Mouse (Mus musculus) c-Kit-positive CD71-positive TER-119-positive erythroid progenitor cells, embryonic 14.5 days (primary cell): ENCODE measurements around the gene Dis3l2.

Experiments used
- DNase-seq: peaks from one replicate; pipeline ENCODE4 v3.0.0-alpha.2; 2013; ENCODE audit warnings: low spot score

Gene Dis3l2

DNA sequence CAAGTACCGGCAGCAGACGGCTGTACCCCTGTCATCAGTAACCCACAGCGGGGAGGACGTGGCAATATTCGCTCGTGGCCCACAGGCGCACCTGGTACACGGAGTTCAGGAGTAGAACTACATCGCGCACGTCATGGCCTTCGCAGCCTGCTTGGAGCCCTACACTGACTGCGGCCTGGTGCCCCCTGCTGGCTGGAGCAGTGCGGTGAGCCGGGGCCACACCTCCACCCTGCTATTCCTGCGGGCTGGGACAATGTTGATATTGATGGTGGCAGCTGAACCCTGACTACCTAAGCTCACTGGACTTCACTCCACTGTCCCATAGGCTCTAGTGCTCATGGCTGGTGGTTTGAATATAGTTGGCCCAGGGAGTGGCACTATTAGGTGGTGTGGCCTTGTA lies 367.1 kb downstream of the Dis3l2 start:
- peak; percentile 10 for DNase-seq

DNA sequence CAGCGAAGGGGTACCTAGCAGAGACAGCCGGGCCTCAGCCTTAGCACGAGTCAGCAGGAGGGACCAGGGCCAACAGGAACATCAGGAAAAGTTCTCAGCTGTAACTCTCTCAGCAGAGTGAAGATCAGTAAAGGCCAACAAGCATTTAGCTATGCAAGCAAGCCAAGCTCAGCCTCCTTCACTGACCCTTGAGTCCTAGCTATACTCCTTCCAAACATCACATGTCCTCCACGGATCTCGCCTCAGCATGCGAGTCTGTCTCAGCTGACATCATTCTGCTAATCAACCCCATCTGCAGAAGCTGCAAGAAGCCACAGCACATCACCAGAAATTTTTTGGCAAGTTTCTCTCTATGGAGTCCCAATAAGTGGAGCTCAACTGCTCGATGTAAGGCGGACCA lies 370.2 kb downstream of the Dis3l2 start:
- DNase-seq: no peak

DNA sequence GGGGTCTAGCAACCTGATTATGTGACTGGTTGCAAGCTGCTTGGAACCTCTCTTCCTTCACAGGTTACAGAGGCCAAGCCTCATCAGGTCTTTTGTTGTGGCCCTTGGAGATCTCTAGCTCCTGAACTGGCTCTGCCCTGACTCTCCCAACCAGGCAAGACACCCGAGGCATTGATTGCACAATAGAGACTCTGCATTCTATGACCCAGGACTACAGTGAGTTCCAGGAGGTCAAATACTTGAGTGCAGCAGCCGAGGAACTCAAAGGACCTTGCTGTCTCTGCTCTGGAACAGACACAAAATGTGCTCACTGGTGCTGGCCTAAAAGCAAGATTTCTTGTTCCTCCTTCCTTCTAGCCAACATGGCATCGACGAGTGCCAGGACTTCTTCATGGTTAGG lies 382.6 kb downstream of the Dis3l2 start:
- DNase-seq: no peak

DNA sequence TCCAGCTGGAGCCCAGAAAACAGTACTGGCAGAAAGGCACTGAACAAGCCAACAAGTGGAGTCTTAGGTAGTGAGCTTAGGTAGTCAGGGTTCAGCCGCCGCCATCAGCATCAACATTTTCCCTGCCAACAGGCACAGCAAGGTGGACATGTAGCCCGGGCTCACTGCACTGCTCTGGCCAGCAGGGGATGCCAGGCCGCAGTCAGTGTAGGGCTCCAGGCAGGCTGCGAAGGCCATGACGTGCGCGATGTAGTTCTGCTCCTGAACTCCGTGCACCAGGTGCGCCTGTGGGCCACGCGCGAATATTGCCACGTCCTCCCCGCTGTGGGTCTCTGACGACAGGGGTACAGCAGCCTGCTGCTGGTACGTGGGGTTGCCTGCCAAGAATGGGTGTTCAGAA lies 383.4 kb downstream of the Dis3l2 start:
- no peak for DNase-seq

DNA sequence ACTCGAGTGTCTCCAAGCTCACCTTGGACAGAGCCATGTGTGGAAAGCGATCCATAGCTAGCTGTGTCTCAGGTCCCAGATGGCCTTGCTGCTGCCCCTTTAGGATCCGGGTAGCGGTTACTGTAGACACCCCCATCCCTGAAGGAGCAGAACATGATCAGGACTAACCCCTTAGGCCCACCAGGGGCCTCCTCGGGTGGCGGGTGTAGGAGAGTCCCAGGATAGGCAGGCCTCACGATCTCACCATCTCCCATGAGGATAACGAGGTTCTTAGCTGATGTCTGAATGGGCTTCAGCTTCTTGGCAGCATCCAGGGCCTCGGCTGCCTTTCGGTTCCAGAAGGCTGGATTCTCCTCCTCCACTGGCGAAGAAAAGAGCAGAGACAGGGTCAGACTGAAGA lies 385.6 kb downstream of the Dis3l2 start:
- no peak for DNase-seq

DNA sequence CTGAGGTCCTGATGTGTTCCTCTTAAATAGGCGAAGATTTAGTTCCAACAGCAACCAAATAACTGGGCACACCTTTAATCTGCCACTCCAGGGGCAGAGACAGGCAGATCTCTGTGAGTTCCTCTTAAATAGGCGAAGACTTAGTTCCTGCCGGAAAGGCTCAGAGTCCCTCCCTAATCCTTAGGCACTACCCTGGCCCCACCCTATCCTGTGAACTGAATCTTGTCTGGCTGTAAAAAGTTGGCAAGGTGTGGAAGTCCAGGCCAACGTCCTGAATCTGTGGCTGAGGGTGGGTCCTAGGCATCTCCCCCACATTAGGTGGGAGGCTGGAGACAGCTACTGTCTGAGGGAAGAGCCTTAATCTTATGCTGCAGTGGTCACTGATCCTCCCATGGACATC lies 386.2 kb downstream of the Dis3l2 start, which contains the start of gene Alppl2:
Gene Alppl2, minus strand, starts transcription at position 101 of the 400 bp plus-strand sequence.
- DNase-seq: no peak

DNA sequence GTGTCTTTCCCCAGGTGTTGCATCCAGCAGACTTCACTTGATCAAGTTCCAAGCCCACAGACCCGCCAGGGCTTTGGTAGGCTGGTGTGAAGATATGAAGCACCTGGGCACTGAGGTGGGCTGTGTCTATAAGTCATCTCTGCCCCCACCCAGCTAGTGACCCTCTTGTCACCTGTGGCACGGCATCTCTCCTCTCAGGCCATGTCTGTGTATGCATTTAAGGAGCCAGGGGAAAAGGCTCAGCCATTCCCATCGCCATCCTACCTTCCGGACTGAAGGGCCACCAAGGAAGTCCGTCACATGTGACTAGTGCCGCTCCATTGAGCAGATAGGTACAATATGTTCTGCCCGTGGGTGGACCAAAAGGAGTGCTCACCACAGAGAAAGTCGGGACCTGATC lies 392.0 kb downstream of the Dis3l2 start:
- no peak for DNase-seq

DNA sequence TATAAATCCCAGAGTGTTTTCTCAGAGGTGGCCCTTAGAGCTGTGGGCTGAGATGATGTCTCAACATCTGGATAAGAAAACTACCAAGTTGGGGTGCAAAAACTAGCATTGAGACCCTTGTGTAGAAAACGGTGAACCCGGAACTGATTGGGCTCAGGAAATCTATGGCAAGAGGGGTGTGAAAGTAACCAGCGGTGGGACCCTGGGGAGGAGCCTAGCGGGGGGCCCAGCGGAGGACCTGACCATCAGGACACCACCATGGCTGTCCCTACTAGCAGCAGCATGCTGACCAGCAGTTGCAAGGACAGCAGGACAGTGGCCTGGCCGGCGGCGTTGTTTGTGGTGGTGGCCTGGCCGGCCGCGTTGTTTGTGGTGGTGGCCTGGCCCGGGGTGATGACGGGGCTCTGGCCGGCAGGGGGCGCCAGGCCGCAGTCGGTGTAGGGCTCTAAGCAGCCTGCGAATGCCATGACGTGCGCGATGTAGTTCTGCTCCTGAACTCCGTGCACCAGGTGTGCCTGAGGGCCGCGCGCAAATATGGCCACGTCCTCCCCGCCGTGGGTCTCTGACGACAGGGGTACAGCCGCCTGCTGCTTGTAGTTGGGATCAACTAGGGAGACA lies 394.9 kb downstream of the Dis3l2 start:
- DNase-seq: peak; percentile 30
